Mouse (Mus musculus): Measurements from ENCODE around the gene Ngfr.
"Not testable (repeated sequence)": the region's sequence is repeated elsewhere in the genome, so short reads cannot be mapped to it uniquely, and the experiment has no call there.

The Ngfr gene

GRCm38 (mm10) chr11:95587423-95587951 lies at the start of gene Ngfr:
Ngfr (minus strand) TSS chr11:95587735.
- in situ Hi-C loops (cut with MboI; ENCODE audit: unreplicated experiment in 2 of 2) = loop anchor here in 1 of 2 experiments (10.0 kb wide), 1 partner anchor 67 kb away; no protein-coding TSS in a partner anchor

- in situ Hi-C loops (cut with MboI; ENCODE audit: unreplicated experiment in 2 of 2) = no loop called here
These were observed 47.5 kb upstream of the Ngfr start for GRCm38 (mm10) chr11:95635030-95635429.

- in situ Hi-C loops (cut with MboI; ENCODE audit: unreplicated experiment in 2 of 2) = no loop called here
These were observed 46.0 kb upstream of the Ngfr start for GRCm38 (mm10) chr11:95633512-95634000.

- in situ Hi-C loops (cut with MboI; ENCODE audit: unreplicated experiment in 2 of 2) = no loop called here
These were observed 44.9 kb upstream of the Ngfr start for GRCm38 (mm10) chr11:95632474-95632873.

- in situ Hi-C loops (cut with MboI; ENCODE audit: unreplicated experiment in 2 of 2) = no loop called here
These were observed 43.8 kb upstream of the Ngfr start for GRCm38 (mm10) chr11:95631301-95631700.

- in situ Hi-C loops (cut with MboI; ENCODE audit: unreplicated experiment in 2 of 2) = no loop called here
These were observed 43.0 kb upstream of the Ngfr start for GRCm38 (mm10) chr11:95630558-95630957.

- in situ Hi-C loops (cut with MboI; ENCODE audit: unreplicated experiment in 2 of 2) = no loop called here
These were observed 34.9 kb upstream of the Ngfr start for GRCm38 (mm10) chr11:95622426-95622825.

GRCm38 (mm10) chr11:95621541-95622130 lies 34.1 kb upstream of the Ngfr start:
- in situ Hi-C loops (cut with MboI; ENCODE audit: unreplicated experiment in 2 of 2) = no loop called here

- in situ Hi-C loops (cut with MboI; ENCODE audit: unreplicated experiment in 2 of 2) = no loop called here
These were observed 33.5 kb upstream of the Ngfr start for GRCm38 (mm10) chr11:95621010-95621409.

- in situ Hi-C loops (cut with MboI; ENCODE audit: unreplicated experiment in 2 of 2) = no loop called here
These were observed 32.4 kb upstream of the Ngfr start for GRCm38 (mm10) chr11:95619886-95620444.

GRCm38 (mm10) chr11:95619081-95619480 lies 31.5 kb upstream of the Ngfr start:
- in situ Hi-C loops (cut with MboI; ENCODE audit: unreplicated experiment in 2 of 2) = no loop called here

- in situ Hi-C loops (cut with MboI; ENCODE audit: unreplicated experiment in 2 of 2) = no loop called here
These were observed 30.4 kb upstream of the Ngfr start for GRCm38 (mm10) chr11:95617785-95618465.

GRCm38 (mm10) chr11:95614739-95615138 lies 27.2 kb upstream of the Ngfr start:
- in situ Hi-C loops (cut with MboI; ENCODE audit: unreplicated experiment in 2 of 2) = no loop called here

- in situ Hi-C loops (cut with MboI; ENCODE audit: unreplicated experiment in 2 of 2) = no loop called here
These were observed 23.7 kb upstream of the Ngfr start for GRCm38 (mm10) chr11:95611283-95611682.

- in situ Hi-C loops (cut with MboI; ENCODE audit: unreplicated experiment in 2 of 2) = no loop called here
These were observed 22.9 kb upstream of the Ngfr start for GRCm38 (mm10) chr11:95610391-95610902.

- in situ Hi-C loops (cut with MboI; ENCODE audit: unreplicated experiment in 2 of 2) = no loop called here
These were observed 22.4 kb upstream of the Ngfr start for GRCm38 (mm10) chr11:95609924-95610323.

GRCm38 (mm10) chr11:95607286-95607685 lies 19.8 kb upstream of the Ngfr start:
- in situ Hi-C loops (cut with MboI; ENCODE audit: unreplicated experiment in 2 of 2) = not testable (repeated sequence)

GRCm38 (mm10) chr11:95598214-95599062 lies 10.9 kb upstream of the Ngfr start:
- in situ Hi-C loops (cut with MboI; ENCODE audit: unreplicated experiment in 2 of 2) = no loop called here

GRCm38 (mm10) chr11:95597741-95598140 lies 10.2 kb upstream of the Ngfr start:
- in situ Hi-C loops (cut with MboI; ENCODE audit: unreplicated experiment in 2 of 2) = no loop called here

GRCm38 (mm10) chr11:95596704-95597103 lies 9.2 kb upstream of the Ngfr start:
- in situ Hi-C loops (cut with MboI; ENCODE audit: unreplicated experiment in 2 of 2) = no loop called here

GRCm38 (mm10) chr11:95596150-95596515 lies 8.6 kb upstream of the Ngfr start:
- in situ Hi-C loops (cut with MboI; ENCODE audit: unreplicated experiment in 2 of 2) = no loop called here
